Mouse (Mus musculus): ENCODE measurements around the gene Ccdc50. TPM values are rescaled to one million over a fixed set of nuclear protein-coding genes. Genes with fewer than 3 reads are reported as not detected.

The Ccdc50 gene
- polyA plus RNA-seq, 1 experiment = 126 TPM

DNA sequence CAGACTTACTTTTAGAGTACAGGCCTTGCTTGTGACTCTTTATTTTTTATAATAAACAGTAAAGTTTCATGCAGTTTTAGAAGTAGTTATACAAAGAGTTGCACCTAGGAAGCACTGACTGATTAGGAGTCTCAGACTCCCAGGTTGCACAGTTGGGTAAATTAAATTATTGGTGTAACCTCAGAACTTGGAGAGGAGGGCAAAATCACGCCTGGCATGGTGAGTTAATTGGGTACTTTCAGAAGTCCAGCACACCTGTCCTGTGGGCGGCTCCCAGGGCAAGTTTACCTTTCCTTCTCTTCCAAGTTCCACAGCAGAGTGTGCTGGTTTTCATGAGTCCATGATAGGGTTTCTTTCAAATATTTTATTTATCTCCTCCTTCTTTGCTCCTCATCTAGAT, 3.2 kb downstream of the Ccdc50 start:
- no peak for TF ChIP-seq CTCF (IDR thresholded peaks at IDR 0.05; ENCODE audit: low read depth, low read length)
- Histone ChIP-seq H3K4me1 (ENCODE audit: control insufficient read depth, insufficient read depth, low read length) (peaks cover 35% of the 10 kb centered on the region), H3K4me3 (ENCODE audit: insufficient read depth, low read length) (no peak overlapping the region), H3K27ac (ENCODE audit: insufficient read depth, low read depth, low read length) (no peak overlapping the region)

DNA sequence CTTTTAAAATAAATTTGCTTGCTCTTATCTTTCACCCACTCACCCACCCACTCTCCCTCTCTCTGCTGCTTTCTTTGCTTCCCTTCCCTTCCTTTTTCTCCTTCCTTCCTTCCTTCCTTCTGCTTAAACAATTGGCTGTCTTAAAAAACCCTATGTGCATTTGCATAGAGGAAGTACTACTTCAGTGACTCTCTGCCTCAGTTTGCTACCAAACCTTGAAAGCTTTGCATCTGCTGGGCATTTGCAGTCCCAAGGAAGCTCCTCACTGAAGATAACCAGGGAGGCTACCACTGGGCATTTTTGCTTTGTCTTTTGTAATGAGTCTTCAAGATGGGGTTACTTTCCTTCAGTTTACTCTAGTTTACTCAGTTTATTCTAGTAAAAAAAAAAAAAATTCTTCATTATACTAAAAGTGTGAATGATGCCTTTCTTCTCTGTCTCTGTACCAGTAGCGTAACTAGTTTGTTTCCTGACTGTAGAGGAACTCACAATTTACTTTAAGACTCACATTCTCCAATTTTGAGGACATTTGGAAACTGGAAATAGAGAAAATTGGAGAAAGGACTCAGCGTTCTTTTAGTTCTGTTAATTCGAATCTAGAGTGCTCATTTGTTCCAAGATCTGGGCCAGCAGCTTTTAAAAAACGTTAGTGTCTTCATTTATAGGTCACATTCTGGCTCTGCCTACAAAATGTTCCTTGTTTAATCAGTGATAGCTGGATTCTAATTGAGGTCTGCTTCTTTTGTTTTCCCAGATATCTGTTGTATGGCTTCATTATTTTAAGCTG, 6.8 kb downstream of the Ccdc50 start:
- TF ChIP-seq CTCF (IDR thresholded peaks at IDR 0.05; ENCODE audit: low read depth, low read length) (no peak), POLR2A (IDR thresholded peaks at IDR 0.05; ENCODE audit: borderline replicate concordance, low read depth, low read length) (no peak)
- Histone ChIP-seq H3K27ac (ENCODE audit: insufficient read depth, low read depth, low read length) (no peak overlapping the region), H3K4me1 (ENCODE audit: control insufficient read depth, insufficient read depth, low read length) (peaks cover 29% of the 10 kb centered on the region), H3K4me3 (ENCODE audit: insufficient read depth, low read length) (no peak overlapping the region)

DNA sequence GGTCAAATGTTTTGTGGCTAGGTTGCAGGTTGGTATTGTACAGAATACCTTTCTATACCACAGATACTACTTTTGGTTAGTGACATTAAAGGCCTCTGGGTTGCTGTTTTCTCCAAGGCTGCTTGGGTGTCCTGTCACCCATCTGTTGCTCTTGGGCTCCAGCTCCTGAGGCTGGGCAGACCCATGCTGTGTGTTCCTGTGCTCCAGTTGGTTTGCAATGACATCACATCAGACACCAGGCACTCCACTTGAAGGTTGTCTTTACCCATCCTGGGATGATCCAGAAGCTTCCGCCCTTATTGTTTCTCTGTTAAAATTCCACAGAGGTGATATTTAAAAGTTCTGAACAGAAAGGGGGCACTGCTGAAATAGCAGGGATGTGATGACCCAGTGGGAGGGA, 8.3 kb downstream of the Ccdc50 start:
- H3K4me1 ChIP-seq (ENCODE audit: control insufficient read depth, insufficient read depth, low read length) = peaks cover 21% of the 10 kb centered on the region
- H3K4me3 ChIP-seq (ENCODE audit: insufficient read depth, low read length) = no peak overlapping the region
- no peak for TF ChIP-seq CTCF (IDR thresholded peaks at IDR 0.05; ENCODE audit: low read depth, low read length)
- no peak overlapping the region for H3K27ac ChIP-seq (ENCODE audit: insufficient read depth, low read depth, low read length)

DNA sequence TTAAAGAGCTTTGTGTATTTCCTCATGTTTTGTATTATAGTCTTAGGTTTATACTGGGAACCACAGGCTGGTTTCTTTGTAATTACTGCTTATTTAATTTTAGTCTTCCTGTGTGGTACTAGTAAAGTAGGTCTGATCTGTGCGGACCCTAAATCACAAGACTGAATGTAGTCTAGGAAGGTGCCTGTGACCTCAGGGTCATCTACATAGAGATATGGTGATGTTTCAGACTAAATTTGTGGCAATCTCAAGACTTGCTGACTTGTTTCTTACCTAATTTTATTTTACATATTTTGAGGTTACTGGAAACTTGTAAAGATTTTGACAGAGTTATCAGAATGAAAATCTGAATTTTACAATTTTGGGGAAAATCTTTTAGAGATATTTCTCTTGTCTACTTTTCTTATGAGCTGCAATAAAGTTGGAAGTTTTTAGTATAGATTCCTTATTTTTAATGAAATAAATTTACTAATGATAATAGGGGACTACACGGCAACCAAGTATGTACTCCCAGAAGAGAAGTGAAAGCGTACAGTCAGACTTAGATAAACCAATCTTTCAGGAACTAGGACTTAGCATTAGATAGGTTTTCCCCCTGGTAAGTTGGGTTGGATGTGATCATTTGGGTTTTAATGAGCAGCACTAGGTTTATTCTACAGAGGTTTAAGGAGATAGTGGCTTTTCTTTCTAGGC, 10.5 kb downstream of the Ccdc50 start:
- no peak overlapping the region for H3K4me3 ChIP-seq (ENCODE audit: insufficient read depth, low read length)
- H3K27ac ChIP-seq (ENCODE audit: insufficient read depth, low read depth, low read length) = no peak overlapping the region
- no peak for TF ChIP-seq POLR2A (IDR thresholded peaks at IDR 0.05; ENCODE audit: borderline replicate concordance, low read depth, low read length)
- no peak for TF ChIP-seq CTCF (IDR thresholded peaks at IDR 0.05; ENCODE audit: low read depth, low read length)
- peaks cover 15% of the 10 kb centered on the region for H3K4me1 ChIP-seq (ENCODE audit: control insufficient read depth, insufficient read depth, low read length)

DNA sequence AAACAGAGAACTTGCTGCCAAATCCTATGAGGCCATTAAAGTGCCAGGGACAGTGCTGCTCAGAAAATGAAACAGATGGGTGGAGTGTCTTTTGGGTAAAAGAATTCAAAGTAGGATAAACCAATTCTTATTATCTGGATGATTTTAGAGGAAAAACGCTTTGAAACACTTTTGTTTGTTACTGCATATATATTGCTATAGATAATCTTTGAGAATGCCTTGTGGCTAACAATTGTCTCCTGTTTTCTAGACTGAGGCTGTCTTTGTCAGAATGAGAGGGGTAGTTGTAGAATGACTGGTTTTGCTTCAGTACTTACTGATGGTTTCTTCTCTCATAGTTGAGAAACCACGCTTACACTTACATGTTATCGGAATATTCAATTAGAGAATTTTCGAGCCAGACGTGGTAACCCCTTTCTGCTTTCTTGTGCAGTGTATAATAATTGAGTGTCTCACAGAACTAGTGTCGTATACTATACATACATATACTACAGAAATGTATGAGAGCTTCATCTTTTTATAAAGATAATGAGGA, 11.1 kb downstream of the Ccdc50 start:
- no peak for TF ChIP-seq POLR2A (IDR thresholded peaks at IDR 0.05; ENCODE audit: borderline replicate concordance, low read depth, low read length)
- H3K4me3 ChIP-seq (ENCODE audit: insufficient read depth, low read length) = no peak overlapping the region
- H3K27ac ChIP-seq (ENCODE audit: insufficient read depth, low read depth, low read length) = no peak overlapping the region
- H3K4me1 ChIP-seq (ENCODE audit: control insufficient read depth, insufficient read depth, low read length) = peaks cover 15% of the 10 kb centered on the region

DNA sequence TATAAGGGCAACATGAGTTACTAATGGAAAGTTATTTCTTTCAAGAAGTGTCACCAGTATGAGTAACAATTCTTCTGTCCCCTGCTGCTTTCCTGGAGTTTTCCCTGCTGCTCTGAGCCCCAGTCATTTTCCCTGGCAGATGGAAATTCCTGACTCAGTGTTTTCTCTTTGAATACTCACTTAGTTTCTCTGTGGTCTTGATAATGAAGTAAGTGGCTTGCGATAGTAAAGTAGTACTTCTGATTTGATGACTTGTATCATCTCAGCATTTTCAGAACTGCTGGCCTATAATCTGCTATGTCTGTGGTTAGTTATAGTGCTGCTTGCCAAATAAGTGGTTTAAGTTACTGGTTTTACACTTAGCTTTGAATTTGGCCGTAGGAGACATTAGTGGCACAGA, 12.9 kb downstream of the Ccdc50 start:
- TF ChIP-seq CTCF (IDR thresholded peaks at IDR 0.05; ENCODE audit: low read depth, low read length) = no peak
- TF ChIP-seq POLR2A (IDR thresholded peaks at IDR 0.05; ENCODE audit: borderline replicate concordance, low read depth, low read length) = no peak
- Histone ChIP-seq H3K4me1 (ENCODE audit: control insufficient read depth, insufficient read depth, low read length) (peaks cover 11% of the 10 kb centered on the region), H3K4me3 (ENCODE audit: insufficient read depth, low read length) (no peak overlapping the region), H3K27ac (ENCODE audit: insufficient read depth, low read depth, low read length) (no peak overlapping the region)

DNA sequence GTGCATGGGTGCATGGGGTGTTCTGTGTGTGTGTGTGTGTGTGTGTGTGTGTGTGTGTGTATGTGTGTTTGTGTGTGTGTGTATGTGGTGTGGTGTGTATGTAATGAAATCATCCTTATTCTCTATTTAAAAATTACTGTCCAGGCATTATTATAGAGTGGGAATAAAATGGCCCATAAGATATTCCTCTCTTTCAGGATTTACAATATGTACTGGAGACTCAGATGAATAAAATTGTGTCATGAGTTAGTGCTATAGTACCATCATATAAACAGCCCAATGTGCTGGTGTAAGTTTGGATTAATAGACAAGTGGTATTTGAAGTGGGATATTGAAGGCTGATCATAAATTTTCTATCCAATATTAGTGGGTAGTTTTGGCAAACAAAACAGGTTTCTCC, 15.4 kb downstream of the Ccdc50 start:
- Histone ChIP-seq H3K4me1 (ENCODE audit: control insufficient read depth, insufficient read depth, low read length) (peaks cover 6% of the 10 kb centered on the region), H3K27ac (ENCODE audit: insufficient read depth, low read depth, low read length) (no peak overlapping the region), H3K4me3 (ENCODE audit: insufficient read depth, low read length) (no peak overlapping the region)
- TF ChIP-seq POLR2A (IDR thresholded peaks at IDR 0.05; ENCODE audit: borderline replicate concordance, low read depth, low read length) (no peak), CTCF (IDR thresholded peaks at IDR 0.05; ENCODE audit: low read depth, low read length) (no peak)

DNA sequence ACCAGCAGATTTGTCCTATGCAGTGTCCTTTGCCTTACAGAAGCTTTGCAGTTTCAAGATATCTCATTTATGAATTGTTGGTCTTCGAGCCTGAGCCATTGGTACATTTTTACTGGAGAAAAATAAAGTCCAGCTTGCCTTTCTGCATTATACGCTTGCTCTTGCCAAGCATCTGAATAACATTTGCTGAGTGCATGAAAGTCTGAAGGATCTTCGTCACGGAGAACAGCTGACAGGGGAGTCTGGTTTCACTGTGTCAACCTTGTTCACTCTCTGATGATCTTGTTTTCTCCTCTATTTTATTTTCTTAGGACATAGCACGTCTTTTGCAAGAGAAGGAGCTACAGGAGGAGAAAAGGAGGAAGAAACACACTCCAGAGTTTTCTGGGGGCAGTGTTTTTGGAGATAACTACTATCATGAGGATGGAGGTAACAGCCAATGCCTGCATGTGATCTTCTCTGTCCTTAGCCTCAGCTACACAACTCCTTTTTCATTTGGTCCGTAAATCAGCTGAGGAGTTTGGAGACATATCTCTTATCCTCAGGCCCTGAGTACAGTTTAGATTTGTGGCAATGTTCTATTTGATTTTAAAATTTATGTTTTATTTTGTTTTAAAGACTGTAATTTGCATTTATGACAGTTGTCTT, 28.4 kb downstream of the Ccdc50 start:
- Histone ChIP-seq H3K4me1 (ENCODE audit: control insufficient read depth, insufficient read depth, low read length) (no peaks in the 10 kb centered on the region), H3K4me3 (ENCODE audit: insufficient read depth, low read length) (no peak overlapping the region), H3K27ac (ENCODE audit: insufficient read depth, low read depth, low read length) (no peak overlapping the region)
- TF ChIP-seq CTCF (IDR thresholded peaks at IDR 0.05; ENCODE audit: low read depth, low read length) = no peak
- no peak for TF ChIP-seq POLR2A (IDR thresholded peaks at IDR 0.05; ENCODE audit: borderline replicate concordance, low read depth, low read length)

DNA sequence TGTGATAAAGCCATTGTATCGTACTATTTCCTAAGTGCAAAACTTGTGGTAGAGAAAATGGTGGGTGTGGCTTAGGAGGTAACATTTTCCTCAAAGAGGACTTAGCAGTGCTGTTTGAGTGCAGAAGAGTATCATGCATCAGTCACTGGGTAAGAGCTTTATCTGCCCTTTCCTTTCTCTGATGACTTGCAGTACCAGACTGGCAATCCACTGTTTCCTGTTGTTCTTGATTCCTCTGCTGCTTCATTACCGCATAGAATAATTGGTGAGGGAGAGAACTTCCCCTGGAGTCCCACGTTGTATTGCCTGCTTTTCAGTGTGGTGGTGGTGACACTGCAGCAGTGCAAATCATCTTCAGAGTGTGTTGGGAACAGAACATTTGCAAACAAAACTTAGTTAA, 29.0 kb downstream of the Ccdc50 start:
- TF ChIP-seq POLR2A (IDR thresholded peaks at IDR 0.05; ENCODE audit: borderline replicate concordance, low read depth, low read length) (no peak), CTCF (IDR thresholded peaks at IDR 0.05; ENCODE audit: low read depth, low read length) (no peak)

DNA sequence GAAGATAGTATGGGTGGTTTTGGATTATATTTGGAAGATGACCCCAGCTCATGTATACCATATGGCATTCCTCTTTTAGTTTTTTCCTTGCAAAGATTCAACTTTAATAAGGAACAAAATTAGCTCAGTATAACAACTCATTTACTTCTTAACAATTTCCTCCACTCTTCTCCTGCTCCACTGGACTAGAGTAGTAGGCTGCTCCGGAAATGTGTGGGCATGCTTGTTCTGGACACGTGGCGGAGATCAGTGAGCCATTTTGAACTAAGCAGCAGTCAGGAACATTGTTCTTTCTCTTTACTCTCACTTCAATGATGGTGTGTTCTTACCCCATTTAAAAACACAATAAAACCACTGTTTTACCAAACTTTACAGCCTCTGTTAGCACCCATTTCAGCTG, 32.3 kb downstream of the Ccdc50 start:
- H3K4me1 ChIP-seq (ENCODE audit: control insufficient read depth, insufficient read depth, low read length) = no peaks in the 10 kb centered on the region
- no peak overlapping the region for H3K4me3 ChIP-seq (ENCODE audit: insufficient read depth, low read length)
- H3K27ac ChIP-seq (ENCODE audit: insufficient read depth, low read depth, low read length) = no peak overlapping the region
- no peak for TF ChIP-seq POLR2A (IDR thresholded peaks at IDR 0.05; ENCODE audit: borderline replicate concordance, low read depth, low read length)
- no peak for TF ChIP-seq CTCF (IDR thresholded peaks at IDR 0.05; ENCODE audit: low read depth, low read length)

More for the DNA sequence above, 29.0 kb downstream of the Ccdc50 start:
- H3K27ac ChIP-seq (ENCODE audit: insufficient read depth, low read depth, low read length) = no peak overlapping the region
- no peak overlapping the region for H3K4me3 ChIP-seq (ENCODE audit: insufficient read depth, low read length)
- H3K4me1 ChIP-seq (ENCODE audit: control insufficient read depth, insufficient read depth, low read length) = no peaks in the 10 kb centered on the region
